Mouse (Mus musculus) right cerebral cortex, adult 18-20 months (tissue): Measurements from ENCODE around the gene Cep97.
A peak's percentile ranks its signal among the peaks of the same experiment; 100 is the strongest.
"Not testable (repeated sequence)": the region's sequence is repeated elsewhere in the genome, so short reads cannot be mapped to it uniquely, and the experiment has no call there.

Experiments used
- DNase-seq: peaks from one replicate; pipeline ENCODE4 v3.0.0; 2022; ENCODE audit warnings: mixed read lengths

Cep97 gene

DNA sequence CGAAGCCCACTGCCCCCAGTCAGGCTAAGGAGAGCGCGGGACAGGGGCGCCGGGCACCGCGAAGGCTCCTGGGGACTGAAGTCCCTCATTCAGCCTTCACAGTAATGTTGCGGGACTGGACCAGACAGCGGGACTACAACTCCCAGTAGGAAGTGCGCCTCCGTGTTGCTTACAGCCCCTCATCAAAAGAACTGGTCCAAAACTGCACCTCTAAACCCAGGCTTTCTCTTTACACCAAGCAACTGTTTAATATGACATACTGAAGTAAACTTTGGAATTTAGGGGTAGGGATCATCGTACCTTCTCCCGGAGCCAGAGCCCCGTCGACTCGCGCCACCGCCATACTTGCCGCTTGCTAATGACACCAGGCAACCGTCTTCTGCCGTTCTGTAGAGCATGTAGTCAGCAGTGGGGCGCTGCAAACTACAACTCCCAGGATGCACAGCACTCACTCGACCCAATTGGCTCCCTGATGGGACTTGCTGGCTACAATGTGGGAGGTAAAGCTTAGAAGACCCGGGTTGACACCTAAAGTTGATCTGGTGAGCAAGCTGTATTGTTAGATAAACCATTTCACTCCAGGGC, at the start of gene Cep97:
Cep97 (minus strand) TSS at position 403 of the 585 bp plus-strand sequence.
- DNase-seq, result peak; percentile 96

DNA sequence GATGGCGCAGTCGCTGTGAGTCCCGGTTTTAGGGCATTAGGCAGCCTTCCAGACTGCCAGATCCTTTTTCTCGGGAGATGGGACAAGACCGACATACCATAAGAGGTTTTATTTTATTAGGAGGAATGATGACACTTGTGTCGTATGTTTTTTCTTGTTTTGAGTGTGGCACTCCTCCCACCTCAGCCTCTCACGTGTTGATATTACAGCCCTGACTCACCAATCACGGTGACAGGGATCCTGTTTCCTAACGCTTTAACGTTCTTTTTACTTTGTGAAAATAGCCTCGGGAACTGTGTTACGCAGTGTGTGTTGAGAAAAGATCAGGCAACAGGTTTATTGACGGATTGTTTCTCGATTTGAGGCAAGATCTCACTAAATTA, 40.2 kb upstream of the Cep97 start:
- peak; percentile 41 for DNase-seq

DNA sequence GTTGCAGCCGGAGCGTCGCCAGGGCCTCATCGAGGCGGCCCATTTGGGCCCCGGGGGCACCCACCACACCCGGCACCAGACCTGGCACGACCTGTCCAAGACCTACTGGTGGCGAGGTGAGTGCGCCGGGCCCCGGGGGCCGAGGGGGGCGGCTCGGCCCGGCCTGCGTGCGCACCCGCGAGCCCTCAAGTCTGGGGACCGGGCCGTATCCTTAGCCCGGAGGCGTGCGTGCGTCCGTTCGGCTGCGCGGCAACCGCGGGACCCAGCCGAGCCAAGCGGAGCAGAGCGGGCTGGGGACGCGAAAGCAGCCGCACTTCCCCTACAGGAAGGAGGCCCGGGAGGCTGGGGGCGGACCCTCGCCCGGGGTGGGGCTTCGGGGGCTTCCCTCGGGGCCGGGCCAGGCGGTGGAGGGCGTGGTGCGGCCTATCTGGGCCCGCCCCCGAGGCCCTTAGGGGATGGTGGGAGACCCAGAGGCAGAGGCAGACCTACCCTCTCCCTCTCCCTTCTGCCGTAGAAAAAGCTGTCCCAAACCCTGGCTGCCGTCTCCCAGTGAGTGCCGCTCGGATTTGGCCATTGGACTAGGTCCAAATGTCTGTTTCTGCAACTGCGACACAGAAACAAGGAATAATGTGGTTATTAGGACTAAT, 39.7 kb upstream of the Cep97 start:
- peak; percentile 87 for DNase-seq

DNA sequence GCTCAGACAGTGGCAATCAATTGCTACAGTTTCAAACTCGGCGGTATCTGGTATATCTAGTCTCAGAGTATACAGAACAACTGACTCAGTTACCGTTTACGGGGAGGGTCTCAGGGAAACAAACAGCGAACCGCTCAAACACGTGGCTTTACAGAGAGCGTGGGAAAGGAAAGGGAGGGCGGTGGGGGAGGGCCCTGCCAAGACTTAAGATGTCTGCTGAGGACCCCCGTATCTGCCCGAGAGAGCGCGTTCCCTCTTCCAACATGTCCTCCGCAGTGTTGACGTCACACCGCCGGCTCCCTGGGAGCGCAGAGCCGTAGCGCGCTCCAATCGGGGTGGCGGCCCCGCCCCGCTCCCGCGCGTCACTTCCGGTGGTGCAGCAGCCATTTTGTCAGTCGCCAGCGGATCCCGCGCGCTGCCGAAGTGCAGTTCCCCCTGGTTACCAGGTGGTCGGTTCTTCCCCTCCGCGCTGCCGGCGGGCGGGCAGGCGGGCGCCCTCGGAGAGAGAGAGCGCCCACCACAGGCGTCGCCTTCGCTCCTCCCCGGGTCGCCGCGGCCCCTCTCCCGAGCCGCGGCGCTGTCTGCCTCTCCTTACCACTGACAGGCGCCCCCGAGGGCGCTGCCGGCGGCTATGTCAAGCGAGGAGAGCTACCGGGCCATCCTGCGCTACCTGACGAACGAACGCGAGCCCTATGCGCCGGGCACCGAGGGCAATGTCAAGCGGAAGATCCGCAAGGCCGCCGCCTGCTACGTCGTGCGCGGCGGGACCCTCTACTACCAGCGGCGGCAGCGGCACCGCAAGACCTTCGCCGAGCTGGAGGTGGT, 39.0 kb upstream of the Cep97 start, which contains the start of gene Zbtb11:
Zbtb11 (plus strand) TSS at position 453 of the 825 bp plus-strand sequence.
- peak; percentile 99 for DNase-seq

DNA sequence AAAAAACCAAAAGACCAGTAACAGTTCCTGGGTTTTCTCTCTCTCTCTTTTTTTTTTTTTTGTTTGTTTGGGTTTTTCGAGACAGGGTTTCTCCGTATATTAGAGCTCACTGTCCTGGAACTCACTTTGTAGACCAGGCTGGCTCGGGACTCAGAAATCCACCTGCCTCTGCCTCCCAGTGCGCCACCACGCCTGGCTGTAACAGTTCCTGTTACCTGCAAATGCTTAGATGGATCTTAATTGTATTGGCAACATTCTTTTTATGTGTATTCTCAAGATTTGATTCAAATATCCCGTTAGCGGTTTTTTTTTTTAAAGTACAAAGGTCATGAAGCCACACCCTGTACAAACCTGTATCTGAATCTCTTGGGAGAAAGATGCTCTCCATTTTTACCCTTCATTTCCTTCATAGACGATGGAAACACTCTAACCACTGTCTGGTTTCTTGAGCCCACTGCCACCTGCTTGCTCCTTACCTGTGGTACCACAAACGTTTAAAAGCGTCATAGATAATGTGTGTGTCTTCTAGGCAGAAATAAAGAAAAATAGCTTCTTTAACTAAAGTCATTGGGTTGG, 38.1 kb upstream of the Cep97 start:
- no peak for DNase-seq

DNA sequence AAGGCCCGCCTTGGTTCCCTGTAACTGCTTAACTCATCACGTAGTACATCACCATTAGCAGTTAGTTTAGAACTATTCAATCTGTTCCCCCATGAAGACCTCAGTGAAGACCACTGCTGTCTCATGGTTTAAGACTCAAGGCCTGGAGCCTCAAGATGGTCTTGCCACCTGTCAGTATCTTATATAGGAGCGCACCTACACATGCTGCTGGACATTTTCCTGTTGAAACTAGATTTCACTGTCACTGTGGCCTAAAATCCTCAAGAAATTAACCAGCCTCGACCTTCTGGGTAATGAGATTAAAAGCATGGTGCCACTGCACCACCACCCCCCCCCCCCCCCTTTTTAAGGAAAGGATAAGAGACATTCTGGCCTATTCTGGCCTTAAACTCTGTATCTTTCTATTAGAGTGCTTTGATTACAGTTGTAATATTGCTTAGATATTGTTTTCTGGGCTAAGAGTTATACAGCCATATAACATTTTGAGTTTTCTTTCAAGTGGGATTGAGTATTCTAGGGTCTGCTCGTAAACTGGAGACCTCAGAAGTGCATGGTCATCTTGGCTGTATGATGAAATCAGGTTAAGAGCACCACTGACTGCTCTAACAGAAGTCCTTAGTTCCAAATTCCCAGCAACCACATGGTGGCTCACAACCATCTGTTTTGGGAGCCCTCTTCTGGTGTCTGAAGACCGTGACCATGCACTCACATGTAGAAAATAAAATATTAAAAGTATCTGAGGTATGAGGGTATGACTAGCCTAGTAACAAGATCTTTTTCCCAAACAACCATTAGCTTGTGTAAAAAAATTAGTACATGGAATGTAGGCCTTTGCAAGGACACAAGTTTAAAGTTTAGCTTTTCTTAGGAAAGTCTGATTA, 37.3 kb upstream of the Cep97 start:
- DNase-seq, result no peak

DNA sequence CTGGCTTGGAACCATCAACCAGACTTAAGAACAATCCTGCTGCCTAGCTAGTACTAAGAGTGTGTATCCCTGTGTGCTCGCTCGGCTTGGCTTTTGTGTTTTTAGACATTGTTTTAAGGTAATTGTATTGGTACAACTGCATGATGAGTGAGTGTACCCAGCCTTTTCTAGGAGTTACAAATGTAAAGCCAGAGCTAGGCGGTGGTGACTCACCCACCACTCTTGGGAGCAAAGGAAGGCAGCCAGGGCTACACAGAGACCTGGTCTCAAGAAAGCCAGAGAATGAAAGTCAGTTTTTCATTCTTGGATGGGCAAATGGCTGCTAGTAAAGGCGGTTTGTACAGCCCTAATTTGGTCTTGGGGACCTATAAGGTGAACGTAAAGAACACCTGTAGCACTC, 35.8 kb upstream of the Cep97 start:
- no peak for DNase-seq

DNA sequence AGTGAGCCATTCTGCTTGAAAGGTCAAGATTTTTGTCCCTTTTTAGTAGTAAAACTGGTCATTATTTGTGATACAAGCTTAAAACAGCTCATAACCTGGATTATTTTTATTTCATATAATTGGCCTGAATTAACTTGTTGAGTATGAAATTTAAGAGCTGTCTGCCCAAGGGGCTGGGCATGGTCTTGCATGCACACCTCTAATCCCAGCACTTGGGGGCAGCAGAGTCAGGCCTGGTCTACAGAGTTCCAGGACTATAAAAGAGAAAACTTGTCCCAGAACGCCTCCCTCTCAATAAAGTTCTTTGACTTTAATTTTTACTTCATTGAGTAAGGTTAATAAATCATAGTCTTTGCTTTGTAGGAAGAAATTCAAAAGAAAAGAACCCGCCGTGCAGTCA, 34.5 kb upstream of the Cep97 start:
- no peak for DNase-seq

DNA sequence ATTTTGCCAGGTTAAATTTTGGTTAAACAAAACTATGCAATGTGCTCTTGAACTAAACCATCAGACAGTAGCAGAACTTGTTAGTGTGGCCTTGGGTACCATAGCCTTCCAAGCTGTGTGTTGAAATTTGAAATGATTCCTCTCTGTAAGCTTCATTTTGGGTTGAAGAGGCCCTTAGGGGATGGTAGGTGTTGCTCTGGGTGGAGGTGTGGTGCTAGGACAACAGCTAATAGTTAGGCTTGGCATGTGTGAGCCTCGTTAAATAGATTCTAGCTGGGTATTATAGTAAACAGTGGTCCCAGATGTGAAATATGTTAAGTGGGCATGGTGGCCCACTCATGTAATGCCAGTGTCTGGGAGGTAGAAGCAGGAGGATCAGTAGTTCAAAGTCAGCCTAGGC, 32.6 kb upstream of the Cep97 start:
- no peak for DNase-seq

DNA sequence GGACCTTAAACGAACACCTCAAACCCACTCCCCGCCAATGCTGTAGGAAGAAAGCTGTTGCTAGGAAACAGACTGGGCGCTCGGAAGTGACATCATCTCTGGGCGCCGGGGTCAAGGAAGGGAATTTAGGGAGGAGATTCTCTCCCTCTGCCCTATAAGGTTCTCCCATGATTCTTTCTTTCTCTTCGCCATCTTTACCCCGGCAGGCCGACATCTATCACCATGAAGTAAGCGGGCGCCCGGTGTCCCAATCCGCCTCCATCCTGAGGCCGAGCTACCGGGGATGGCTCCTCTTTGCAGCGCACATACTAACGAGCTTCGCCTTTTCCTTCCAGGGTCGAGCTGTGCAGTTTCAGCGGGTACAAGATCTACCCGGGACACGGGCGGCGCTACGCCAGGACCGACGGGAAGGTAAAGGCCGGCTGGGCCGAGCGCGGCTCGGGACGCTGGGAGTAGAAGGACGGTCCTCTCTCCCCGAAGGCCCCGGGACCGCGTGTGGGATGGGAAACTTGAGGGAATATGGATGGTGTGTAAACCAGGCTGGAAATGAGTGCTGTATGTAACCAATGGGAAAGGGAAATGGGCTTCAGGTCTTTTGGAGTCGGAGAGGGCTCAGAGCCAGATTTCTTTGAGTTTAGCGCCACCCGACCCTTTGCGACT, 31.7 kb upstream of the Cep97 start, which contains the start of gene Rpl24:
Rpl24 (plus strand) TSS at position 64 of the 660 bp plus-strand sequence.
- peak; percentile 97 for DNase-seq

DNA sequence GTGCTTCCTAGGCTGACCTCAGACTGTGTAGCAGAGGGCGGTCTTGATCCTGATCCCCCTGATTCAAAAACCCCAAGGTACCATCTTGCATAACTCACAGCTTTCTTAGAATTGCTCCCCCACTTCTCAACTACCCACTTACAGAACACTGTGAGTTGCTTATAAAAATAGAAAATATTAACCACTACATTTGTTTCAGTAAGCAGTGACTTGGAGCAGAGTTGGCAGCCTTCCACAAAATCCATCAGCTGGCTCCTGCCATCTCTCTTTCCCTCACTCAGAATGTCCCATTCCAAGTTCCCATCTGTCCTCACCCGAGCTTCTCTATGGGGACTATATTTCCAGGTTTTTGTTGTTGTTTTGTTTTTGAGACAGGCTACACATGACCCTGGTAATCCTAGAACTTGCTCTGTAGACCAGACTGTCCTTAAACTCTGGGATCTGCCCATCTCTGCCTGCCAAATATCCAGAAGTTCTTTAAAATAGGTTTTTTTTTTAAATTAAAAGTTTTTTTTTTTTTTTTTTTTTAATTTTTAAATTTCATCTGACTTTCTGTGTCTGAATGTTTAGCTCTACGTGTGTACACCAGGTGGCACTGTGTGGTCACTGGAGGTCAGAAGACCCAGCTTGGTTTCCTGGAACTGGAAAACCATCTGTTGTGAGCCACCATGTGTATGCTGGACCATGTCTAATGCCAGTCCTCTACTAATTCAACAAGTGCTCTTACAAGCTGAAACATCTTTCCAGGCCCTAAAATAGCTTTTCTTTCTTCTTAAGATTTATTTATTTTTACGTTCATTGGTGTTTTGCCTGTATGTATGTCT, 29.7 kb upstream of the Cep97 start:
- peak; percentile 50 for DNase-seq

DNA sequence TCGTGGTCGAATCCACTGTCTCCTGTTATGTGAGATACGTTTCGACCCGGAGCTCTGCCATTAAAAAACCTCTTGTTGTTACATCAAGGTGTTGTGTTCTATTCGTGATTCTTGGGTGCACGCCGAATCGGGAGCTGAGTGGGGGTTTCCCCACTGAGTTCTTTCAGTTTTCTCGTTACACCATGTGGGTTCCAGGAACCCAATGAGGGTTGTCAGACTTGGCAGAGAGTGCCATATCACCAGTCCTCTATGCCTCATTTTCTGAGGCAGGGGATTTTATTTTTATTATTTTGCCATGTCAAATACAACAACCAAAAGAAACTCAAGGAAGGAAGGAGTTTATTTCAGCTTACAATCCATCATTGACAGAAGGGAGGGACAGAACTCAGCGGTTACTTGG, 28.4 kb upstream of the Cep97 start:
- not testable (repeated sequence) for DNase-seq

DNA sequence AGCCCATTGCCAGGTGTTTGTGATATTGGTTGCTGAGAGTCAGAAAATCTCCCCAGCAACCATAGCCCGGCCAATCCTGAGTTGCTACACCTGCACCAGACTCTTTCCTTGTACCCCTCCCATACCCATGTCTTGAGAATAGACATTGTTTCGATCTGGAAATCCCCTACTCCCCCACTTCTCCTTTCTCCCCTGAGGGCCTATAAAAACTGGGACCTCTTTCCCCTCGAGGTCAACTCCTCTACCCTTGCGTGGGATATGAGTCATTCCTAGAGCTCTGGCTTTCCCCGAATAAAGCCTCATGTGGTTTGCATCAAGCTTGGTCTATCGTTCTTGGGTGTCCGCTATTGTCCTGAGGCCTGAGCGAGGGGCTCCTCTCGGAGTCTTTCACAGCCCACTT, 19.5 kb upstream of the Cep97 start:
- DNase-seq, result not testable (repeated sequence)

DNA sequence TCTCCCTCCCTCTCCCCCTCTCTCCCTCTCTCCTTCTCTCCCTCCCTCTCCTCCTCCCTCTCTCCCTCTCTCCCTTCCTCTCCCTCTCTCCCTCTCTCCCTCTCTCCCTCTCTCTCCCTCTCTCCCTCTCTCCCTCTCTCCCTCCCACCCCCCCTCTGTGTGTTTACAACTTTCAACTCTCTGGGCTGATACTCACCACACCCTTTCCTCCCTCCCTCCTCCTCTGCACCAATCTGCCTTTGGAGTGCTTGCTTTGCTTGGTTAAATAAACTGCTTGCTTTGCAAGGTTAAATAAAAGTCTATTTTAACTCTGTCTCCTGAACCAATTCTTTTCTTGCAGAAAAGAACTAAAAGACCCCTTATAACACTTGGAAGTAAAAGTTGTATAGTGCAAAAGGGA, 18.1 kb upstream of the Cep97 start:
- no peak for DNase-seq

DNA sequence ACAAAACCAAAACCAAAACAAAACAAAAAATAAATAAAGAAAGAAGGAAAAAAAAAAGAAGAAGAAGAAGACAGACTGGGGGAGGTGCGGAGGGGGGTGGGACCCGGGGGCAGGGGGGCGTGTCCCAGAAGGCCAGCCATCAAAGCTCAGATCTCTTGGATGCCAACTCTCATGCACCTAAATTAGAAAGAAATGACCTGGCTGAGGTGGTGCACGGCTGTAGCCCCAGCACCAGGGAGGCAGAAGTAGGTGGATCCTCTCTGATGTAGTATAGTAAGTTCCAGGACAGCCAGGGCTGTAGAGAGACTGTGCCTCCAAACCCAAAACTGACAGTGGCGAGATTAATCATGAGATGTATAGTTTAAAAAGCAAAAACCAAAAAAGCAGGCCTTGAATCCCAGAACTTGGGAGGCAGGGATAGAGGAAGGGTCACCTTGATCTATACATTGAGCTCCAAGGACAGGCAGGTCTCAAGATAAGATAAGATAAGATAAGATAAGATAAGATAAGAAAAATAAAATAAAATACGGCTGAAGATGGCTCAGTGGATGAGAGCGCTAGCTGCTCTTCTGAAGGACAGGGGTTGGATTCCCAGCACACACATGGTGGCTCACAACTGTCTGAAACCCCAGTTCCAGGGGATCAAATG, 17.1 kb upstream of the Cep97 start:
- no peak for DNase-seq

DNA sequence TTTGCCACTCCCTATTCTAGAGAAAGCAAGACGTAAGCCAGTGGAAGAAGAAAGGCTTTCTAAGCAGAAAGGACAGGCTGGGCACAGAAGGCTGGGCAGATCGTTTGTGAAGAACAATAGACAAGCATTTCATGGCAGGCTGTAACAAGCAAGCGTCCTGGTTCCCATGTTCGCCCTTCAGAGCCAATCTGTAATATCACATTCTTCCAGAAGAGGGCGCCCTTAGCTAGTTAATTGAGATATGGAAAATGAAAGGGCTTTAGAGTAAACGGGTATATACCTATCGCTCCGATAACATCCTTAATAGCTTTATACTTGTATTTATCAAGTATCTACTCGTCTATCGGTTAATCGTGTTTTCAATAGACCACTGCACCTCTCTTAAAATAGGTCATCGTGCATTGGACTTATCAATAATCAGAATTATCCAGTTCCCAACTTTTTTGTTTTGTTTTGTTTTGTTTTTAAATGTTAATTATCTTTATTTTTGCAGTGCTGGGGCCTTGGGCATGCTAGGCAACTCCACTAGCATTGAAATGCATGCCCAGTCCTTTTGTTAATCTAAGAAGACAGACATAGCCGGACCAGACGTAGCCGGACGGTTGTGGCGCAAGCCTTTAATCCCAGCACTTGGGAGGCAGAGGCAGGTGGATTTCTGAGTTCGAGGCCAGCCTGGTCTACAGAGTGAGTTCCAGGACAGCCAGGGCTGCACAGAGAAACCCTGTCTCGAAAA, 16.5 kb upstream of the Cep97 start:
- DNase-seq, result peak; percentile 78

DNA sequence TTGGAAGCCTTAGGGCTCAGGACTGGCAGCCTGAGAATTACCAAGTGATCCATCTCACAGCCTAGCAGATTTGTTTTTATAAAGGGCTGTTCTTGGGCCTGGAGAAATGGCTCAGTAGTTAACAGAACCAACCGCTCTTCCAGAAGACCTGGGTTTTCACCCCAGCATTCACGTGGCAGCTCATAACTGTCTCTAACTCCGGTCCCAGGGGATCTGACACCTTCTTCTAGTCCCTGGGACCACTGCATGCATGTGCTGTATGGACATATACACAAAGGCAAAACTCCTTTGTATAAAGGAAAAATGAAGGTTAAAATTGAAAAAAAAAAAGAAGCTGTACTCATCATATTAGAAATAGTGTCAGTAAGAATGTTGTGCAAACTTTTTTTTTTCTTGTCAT, 15.8 kb upstream of the Cep97 start:
- no peak for DNase-seq

DNA sequence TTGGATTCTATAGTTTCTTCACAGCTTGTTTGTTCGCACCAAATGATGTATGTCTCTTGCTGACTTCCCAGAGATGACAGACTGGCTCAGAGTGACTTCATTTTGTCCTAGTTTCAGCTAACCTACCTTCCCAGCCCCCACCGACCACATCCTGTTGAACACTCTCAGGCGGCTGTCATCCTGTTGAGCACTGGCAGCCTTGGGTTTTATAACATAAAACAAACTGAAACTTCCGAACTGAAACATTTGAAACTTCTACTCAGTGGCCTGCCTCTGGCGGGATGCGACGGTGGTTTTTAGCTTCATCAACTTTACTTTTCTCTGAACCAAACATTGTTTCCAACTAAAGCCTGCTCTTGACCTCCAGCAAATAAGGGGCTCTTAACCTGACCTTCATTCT, 14.3 kb upstream of the Cep97 start:
- DNase-seq, result no peak

DNA sequence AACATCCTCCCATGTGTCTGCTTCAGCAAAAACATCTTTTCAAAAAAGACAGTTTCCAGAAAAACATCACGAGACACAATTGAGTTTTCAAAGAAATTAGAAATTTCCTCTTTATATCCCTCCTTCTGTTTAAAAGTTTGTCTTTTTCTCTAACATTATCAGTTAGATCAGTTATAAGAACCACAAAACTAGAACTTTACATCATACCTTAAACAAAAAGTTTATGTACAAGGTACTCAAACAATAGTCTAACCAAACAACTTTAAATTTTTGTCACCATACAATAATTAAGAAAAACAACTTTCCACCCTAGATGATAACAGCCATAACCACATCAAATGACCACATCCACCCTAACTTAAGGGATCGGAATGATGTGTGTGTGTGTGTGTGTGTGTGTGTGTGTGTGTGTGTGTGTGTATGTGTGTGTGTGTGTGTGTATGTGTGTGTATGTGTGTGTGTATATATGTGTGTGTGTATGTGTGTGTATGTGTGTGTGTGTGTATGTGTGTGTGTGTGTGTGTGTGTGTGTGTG, 13.3 kb upstream of the Cep97 start:
- not testable (repeated sequence) for DNase-seq
